Mouse (Mus musculus) embryonic facial prominence, embryonic 14.5 days (tissue): ENCODE measurements at regions not wholly inside any gene's neighbourhood (a gene's known extent, or its start where the extent isn't known, plus 50 kb on each side); places are given as distances from the start of the nearest gene placed in this dataset.

Experiments used
- ATAC-seq: fragments of 200-750 bp; cut with Nextera tagmentation; 2 replicates; pipeline ENCODE4 v1.8.0; 2017; ENCODE audit warnings: low read depth, moderate number of reproducible peaks, moderate TSS enrichment
- DNase-seq: peaks from one replicate; pipeline ENCODE4 v3.0.0-alpha.2; 2015; ENCODE audit warnings: low spot score
- H3K27ac ChIP-seq: fragments of 300-500 bp; sonication (generic); replicated peaks from 2 replicates; pipeline ENCODE4 v1.5.1; 2014; ENCODE audit warnings: low read depth, mild to moderate bottlenecking, low read length, moderate library complexity
- H3K27me3 ChIP-seq: fragments of 300-500 bp; sonication (generic); replicated peaks from 2 replicates; pipeline ENCODE4 v1.6.1; 2014; ENCODE audit warnings: low read length; ENCODE audit not compliant: control insufficient read depth, insufficient read depth
- H3K36me3 ChIP-seq: fragments of 300-500 bp; sonication (generic); 2 replicates; pipeline ENCODE4 v1.6.1; 2014; ENCODE audit warnings: low read length, mixed read lengths; ENCODE audit not compliant: control insufficient read depth, insufficient read depth
- H3K4me1 ChIP-seq: fragments of 300-500 bp; sonication (generic); 2 replicates; pipeline ENCODE4 v1.6.1; 2014; ENCODE audit warnings: antibody characterized with exemption, low read length; ENCODE audit not compliant: control insufficient read depth, insufficient read depth
- H3K4me2 ChIP-seq: fragments of 300-500 bp; sonication (generic); 2 replicates; pipeline ENCODE4 v1.6.1; 2014; ENCODE audit warnings: low read depth, mild to moderate bottlenecking, low read length, moderate library complexity, mixed read lengths
- H3K4me3 ChIP-seq: fragments of 300-500 bp; sonication (generic); 2 replicates; pipeline ENCODE4 v1.5.1; 2014; ENCODE audit warnings: low read depth, mild to moderate bottlenecking, low read length
- H3K9ac ChIP-seq: fragments of 300-500 bp; sonication (generic); 2 replicates; pipeline ENCODE4 v1.6.1; 2014; ENCODE audit warnings: low read depth, mild to moderate bottlenecking, low read length, moderate library complexity, mixed read lengths
- H3K9me3 ChIP-seq: fragments of 300-500 bp; sonication (generic); 2 replicates; pipeline ENCODE4 v1.6.1; 2016; ENCODE audit warnings: low read length; ENCODE audit not compliant: control insufficient read depth
- WGBS: fragments of 180-500 bp; shearing (Covaris S2); extraction: QIAGEN DNeasy Blood & Tissue Kit; methylation state at CpG from one replicate; pipeline ENCODE4 v1.1.7; 2014; 5-methylcytosine and 5-hydroxymethylcytosine counted together

- H3K36me3 ChIP-seq = no peaks in the 10 kb centered on the region
- ATAC-seq = no peak
- no peaks in the 10 kb centered on the region for H3K9me3 ChIP-seq
- H3K4me1 ChIP-seq = no peaks in the 10 kb centered on the region
- H3K4me2 ChIP-seq = no peak overlapping the region
- H3K4me3 ChIP-seq = no peak overlapping the region
- no peaks in the 10 kb centered on the region for H3K27me3 ChIP-seq
- no peak overlapping the region for H3K9ac ChIP-seq
- no peak overlapping the region for H3K27ac ChIP-seq
- no peak for DNase-seq
- WGBS = 70% methylated on average over 7 of the region's 7 CpGs
Observed at GRCm38 (mm10) chr9:90698439-90698838, 427.8 kb upstream of the Tbc1d2b start.

GRCm38 (mm10) chr9:90699064-90699463 lies 428.5 kb upstream of the Tbc1d2b start:
- H3K27ac ChIP-seq = no peak overlapping the region
- H3K4me2 ChIP-seq = no peak overlapping the region
- peak; percentile 77 for DNase-seq
- no peaks in the 10 kb centered on the region for H3K36me3 ChIP-seq
- WGBS = 34% methylated on average over 4 of the region's 4 CpGs
- no peak overlapping the region for H3K4me3 ChIP-seq
- no peak overlapping the region for H3K9ac ChIP-seq
- no peaks in the 10 kb centered on the region for H3K9me3 ChIP-seq
- ATAC-seq = peak; percentile 41; the same call in 1 of the 2 replicates
- H3K4me1 ChIP-seq = no peaks in the 10 kb centered on the region
- no peaks in the 10 kb centered on the region for H3K27me3 ChIP-seq

- no peaks in the 10 kb centered on the region for H3K9me3 ChIP-seq
- no peaks in the 10 kb centered on the region for H3K36me3 ChIP-seq
- DNase-seq = peak; percentile 70
- no peak overlapping the region for H3K4me3 ChIP-seq
- ATAC-seq = peak; percentile 64; the same call in 1 of the 2 replicates
- H3K4me1 ChIP-seq = no peaks in the 10 kb centered on the region
- no peak overlapping the region for H3K27ac ChIP-seq
- no peaks in the 10 kb centered on the region for H3K27me3 ChIP-seq
- no peak overlapping the region for H3K4me2 ChIP-seq
- H3K9ac ChIP-seq = no peak overlapping the region
- WGBS = 47% methylated on average over 7 of the region's 7 CpGs
Observed at GRCm38 (mm10) chr9:90700236-90701179, 429.9 kb upstream of the Tbc1d2b start.

GRCm38 (mm10) chr9:90701180-90701765 lies 430.7 kb upstream of the Tbc1d2b start:
- 50% methylated on average over 4 of the region's 4 CpGs for WGBS
- H3K9ac ChIP-seq = no peak overlapping the region
- H3K4me3 ChIP-seq = no peak overlapping the region
- H3K9me3 ChIP-seq = no peaks in the 10 kb centered on the region
- H3K27ac ChIP-seq = no peak overlapping the region
- DNase-seq = peak; percentile 45
- ATAC-seq = peak; percentile 64; the same call in 1 of the 2 replicates
- no peak overlapping the region for H3K4me2 ChIP-seq
- H3K36me3 ChIP-seq = no peaks in the 10 kb centered on the region
- H3K27me3 ChIP-seq = no peaks in the 10 kb centered on the region
- H3K4me1 ChIP-seq = no peaks in the 10 kb centered on the region

DNA sequence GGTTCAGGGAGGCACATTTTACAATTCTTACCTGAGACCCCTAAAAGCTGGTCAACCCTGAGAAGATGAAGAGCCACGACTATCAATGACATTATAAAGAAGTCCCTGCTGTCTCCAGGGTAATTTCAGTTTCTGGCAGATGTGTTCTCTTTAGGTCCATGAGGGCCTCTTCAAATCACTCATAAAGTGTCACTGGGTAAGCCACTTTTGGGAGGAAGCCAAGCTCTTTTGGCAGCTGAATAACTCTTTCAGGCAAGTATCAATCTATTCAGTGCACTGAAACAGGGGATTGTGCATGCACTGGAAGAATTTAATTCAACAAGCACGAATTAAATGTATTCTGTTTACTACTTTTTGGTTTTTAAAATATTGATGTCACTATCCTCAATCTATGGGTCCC lies 443.1 kb upstream of the Tbc1d2b start:
- Histone ChIP-seq H3K4me2 (no peak overlapping the region), H3K27ac (no peak overlapping the region), H3K4me1 (no peaks in the 10 kb centered on the region), H3K4me3 (no peak overlapping the region), H3K9me3 (no peaks in the 10 kb centered on the region), H3K9ac (no peak overlapping the region), H3K27me3 (no peaks in the 10 kb centered on the region), H3K36me3 (no peaks in the 10 kb centered on the region)
- peak; percentile 47 for DNase-seq
- no peak for ATAC-seq
- 56% methylated on average over 2 of the region's 2 CpGs for WGBS

- Histone ChIP-seq H3K4me2 (no peak overlapping the region), H3K4me1 (no peaks in the 10 kb centered on the region), H3K36me3 (no peaks in the 10 kb centered on the region), H3K4me3 (no peak overlapping the region), H3K27ac (no peak overlapping the region), H3K9ac (no peak overlapping the region), H3K27me3 (no peaks in the 10 kb centered on the region), H3K9me3 (no peaks in the 10 kb centered on the region)
- DNase-seq = peak; percentile 10
- peak; percentile 50; the same call in 1 of the 2 replicates for ATAC-seq
- WGBS = 67% methylated on average over 4 of the region's 4 CpGs
Observed at GRCm38 (mm10) chr9:90731450-90731849, 460.8 kb upstream of the Tbc1d2b start.

GRCm38 (mm10) chr9:90757175-90757574 lies 486.6 kb upstream of the Tbc1d2b start:
- no peak for DNase-seq
- H3K36me3 ChIP-seq = no peaks in the 10 kb centered on the region
- no peaks in the 10 kb centered on the region for H3K9me3 ChIP-seq
- no peak for ATAC-seq
- H3K4me1 ChIP-seq = no peaks in the 10 kb centered on the region
- no peak overlapping the region for H3K27ac ChIP-seq
- 59% methylated on average over 3 of the region's 3 CpGs for WGBS
- no peaks in the 10 kb centered on the region for H3K27me3 ChIP-seq
- no peak overlapping the region for H3K9ac ChIP-seq
- H3K4me3 ChIP-seq = no peak overlapping the region
- no peak overlapping the region for H3K4me2 ChIP-seq

- no peaks in the 10 kb centered on the region for H3K36me3 ChIP-seq
- H3K4me1 ChIP-seq = no peaks in the 10 kb centered on the region
- no peak overlapping the region for H3K4me2 ChIP-seq
- H3K27me3 ChIP-seq = no peaks in the 10 kb centered on the region
- ATAC-seq = no peak
- H3K4me3 ChIP-seq = no peak overlapping the region
- no peak for DNase-seq
- WGBS = 21% methylated on average over 1 of the region's 1 CpGs
- H3K27ac ChIP-seq = no peak overlapping the region
- no peaks in the 10 kb centered on the region for H3K9me3 ChIP-seq
- H3K9ac ChIP-seq = no peak overlapping the region
Observed at GRCm38 (mm10) chr9:90774296-90774695, 503.7 kb upstream of the Tbc1d2b start.
